Mouse (Mus musculus): Measurements from ENCODE around the gene Gm3667.
"Not testable (repeated sequence)": the region's sequence is repeated elsewhere in the genome, so short reads cannot be mapped to it uniquely, and the experiment has no call there.

The Gm3667 gene

DNA sequence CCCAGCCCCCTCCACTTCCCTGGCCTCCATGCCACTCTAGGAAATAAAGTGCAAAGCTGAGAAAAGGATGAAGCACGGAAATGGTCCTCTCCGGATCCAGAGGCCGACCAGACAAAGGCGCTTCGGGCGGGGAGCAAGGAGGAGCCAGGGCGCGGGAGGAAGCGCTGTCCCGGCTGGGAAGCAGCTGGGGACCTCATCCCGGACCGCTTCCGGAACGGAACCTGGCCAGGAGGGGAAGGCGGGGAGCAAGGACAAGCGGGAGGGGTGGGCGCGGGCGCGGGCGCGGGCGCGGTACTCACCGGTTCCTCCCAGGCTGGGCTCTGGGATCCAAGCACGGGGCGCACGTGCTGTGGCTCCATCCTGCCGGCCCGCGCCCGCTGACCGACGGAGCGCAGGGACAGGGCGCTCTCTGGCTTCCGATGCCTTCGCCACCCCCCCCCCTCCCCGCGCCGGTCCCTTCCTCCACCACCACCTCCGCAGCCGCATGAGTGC lies at the start of gene Gm3667:
Gm3667 (minus strand) TSS at position 442 of the 492 bp plus-strand sequence.
- DNase-seq = not testable (repeated sequence)

DNA sequence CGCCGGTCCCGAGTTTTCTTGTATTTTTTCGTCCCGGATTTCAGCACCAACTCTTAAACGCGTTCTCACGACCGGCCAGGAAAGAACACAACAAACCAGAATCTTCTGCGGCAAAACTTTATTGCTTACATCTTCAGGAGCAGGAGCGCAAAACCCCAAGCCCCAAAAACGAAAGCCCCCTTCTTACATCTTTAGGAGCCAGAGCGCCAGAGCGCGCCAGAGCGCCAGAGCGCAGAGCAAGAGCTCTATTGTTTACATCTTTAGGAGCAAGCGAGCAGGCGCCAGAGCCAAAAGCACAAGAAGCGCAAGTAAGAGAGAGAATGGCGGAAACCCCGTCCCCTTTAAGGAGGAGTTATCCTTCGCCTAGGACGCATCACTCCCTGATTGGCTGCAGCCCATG lies 10.1 kb upstream of the Gm3667 start:
- DNase-seq = not testable (repeated sequence)

DNA sequence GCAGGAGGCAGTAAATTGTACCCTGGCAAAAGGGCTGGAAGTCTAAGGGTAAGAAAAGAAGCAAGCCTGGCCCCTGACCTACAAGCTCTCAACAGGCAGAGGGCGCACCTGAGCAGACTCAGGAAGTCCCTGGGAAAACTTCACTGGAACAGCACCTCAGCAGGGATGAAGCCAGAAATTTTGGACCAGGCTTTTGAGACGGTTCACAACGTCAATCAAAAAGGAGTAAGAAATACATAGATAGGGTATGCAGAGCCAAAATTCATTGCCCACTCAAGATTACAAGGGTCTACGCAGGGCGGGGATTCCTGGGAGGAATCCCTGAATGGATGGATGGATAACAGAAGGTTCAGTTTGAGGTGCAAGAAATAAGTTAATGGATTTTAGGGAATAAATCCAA lies 951 bp downstream of the Gm3667 start:
- peak; percentile 43 for DNase-seq

DNA sequence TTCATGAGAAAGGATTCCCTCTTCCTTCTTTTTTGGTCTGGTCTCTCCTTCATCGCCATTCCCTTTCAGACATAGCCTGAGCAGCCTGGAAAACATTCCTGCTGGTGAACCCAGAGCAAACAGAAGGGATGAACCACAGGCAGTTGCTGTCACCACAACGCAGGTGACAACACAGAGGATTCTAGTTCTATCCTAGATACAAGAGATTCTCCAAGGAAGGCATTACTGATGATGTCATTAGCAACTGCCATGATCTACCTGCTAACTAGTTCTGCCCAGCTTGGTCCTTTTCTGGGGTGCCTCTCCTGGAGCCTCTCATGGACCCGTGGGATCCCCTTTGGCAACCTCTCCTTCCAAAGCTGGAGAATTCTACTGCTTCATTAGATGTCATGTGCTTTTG lies 49.6 kb downstream of the Gm3667 start, which contains the start of gene Gm3642:
Gm3642 (minus strand) TSS at position 101 of the 400 bp plus-strand sequence.
- not testable (repeated sequence) for DNase-seq

DNA sequence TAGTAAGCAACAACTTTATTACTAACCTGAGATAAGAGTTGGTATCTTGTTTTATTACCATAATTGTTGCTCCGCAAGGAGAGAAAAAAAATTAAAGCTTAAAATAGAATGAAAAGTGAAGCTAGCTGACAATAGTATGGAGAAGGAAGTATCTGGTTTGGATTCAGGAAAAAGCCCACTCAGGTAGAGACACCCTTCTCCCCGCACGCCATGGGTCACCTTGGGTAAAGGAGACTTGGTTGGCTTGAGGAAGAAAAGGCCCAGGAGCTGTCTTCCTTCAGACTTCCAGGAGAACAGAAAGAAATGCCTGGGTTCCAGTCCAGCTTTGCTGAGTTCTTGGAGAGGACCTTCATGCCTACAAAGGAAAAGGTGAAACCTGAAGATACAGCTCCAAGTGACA lies 66.5 kb downstream of the Gm3667 start:
- DNase-seq = not testable (repeated sequence)
